8 mouse cellular contexts compared by ENCODE assay signal in the genomic region with DNA sequence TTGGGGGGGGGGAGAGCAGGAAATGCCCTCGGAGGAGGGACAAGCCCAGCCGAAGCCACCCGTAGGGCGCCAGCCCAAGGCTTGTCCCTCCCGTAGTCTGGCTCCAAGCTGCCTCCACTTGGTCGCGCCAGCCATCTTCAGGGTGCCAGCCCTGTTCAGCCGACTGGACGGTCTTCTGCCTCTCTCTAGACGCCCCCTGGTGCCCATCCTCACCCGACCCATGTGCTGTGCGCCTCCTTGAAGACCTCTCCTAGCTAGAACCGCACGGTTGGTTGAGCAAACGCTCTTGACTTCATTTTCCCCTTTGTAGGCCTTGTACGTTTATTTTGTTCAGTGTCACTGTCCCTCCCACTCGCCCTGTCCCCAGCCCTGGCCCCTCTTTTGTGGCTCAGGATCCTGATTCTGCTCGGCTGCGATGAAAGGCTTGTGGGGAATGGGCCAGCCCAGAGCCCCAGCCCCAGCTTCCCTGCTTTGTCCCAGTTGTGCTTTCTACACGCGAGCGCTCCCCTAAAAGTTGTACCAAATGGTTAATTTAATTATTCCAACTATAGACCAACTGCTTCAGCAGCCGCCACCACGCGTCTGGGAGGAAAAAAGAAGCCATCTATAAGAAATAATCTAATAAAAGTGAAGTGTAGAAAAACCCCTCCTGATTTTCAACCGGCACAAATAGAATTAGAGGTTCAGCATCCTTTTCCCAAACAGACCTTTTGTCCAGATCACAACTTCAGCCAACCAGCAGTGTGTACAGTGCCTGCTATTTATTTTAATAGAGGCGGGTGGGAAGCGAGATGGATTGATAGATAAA. TPM values are rescaled to one million over a fixed set of nuclear protein-coding genes. Genes with fewer than 3 reads are reported as not detected.
A peak's percentile ranks its signal among the peaks of the same experiment; 100 is the strongest.
DNase-seq lines count a peak whose midpoint lies in the region; ATAC-seq lines count a peak whose summit lies in the region.

No protein-coding gene starts in this region.

- 0 out of 2 replicates have a peak, but pooled peaks cover 2% of the 10 kb centered on the region for H3K4me1 ChIP-seq in limb, embryonic 11.5 days (ENCODE audit: control insufficient read depth, insufficient read depth, low read length)
- no peaks in the 10 kb centered on the region for H3K4me1 ChIP-seq in stomach, embryonic 16.5 days (ENCODE audit: control insufficient read depth, insufficient read depth, low read length)

- H3K9ac ChIP-seq in limb, embryonic 11.5 days (ENCODE audit: low read length): no peak overlapping the region
- H3K9ac ChIP-seq in stomach, embryonic 16.5 days (ENCODE audit: low read length): no peak overlapping the region

- no peak overlapping the region for H3K4me3 ChIP-seq in limb, embryonic 11.5 days (ENCODE audit: low read depth, low read length)
- no peak overlapping the region for H3K4me3 ChIP-seq in stomach, embryonic 16.5 days (replicated peaks; ENCODE audit: low read length)

- intact Hi-C loops in left cerebral cortex, postnatal 36 days (cut with DNase I): loop anchor here (2.0 kb wide), 1 partner anchor 121 kb away; no protein-coding TSS in a partner anchor

- no peaks in the 10 kb centered on the region for H3K9me3 ChIP-seq in limb, embryonic 11.5 days (ENCODE audit: control insufficient read depth, low read length)
- H3K9me3 ChIP-seq in stomach, embryonic 16.5 days (replicated peaks; ENCODE audit: control insufficient read depth, low read length): no peaks in the 10 kb centered on the region

- no peaks in the 10 kb centered on the region for H3K36me3 ChIP-seq in limb, embryonic 11.5 days (ENCODE audit: control insufficient read depth, insufficient read depth, low read length)
- no peaks in the 10 kb centered on the region for H3K36me3 ChIP-seq in stomach, embryonic 16.5 days (ENCODE audit: control insufficient read depth, insufficient read depth, low read length)

- no peak overlapping the region for H3K4me2 ChIP-seq in limb, embryonic 11.5 days (ENCODE audit: low read depth, severe bottlenecking)
- H3K4me2 ChIP-seq in stomach, embryonic 16.5 days (ENCODE audit: low read depth, low read length): no peak overlapping the region

- no peak overlapping the region for H3K27ac ChIP-seq in limb, embryonic 11.5 days (replicated peaks; ENCODE audit: low read depth, low read length)
- H3K27ac ChIP-seq in stomach, embryonic 16.5 days (ENCODE audit: low read length): peak overlapping the region; percentile 7; the same call in 1 of the 2 replicates

- DNase-seq in cerebellum, postnatal 10 days: peak; percentile 59 to 78
- DNase-seq in cerebellum, postnatal 36 days: no peak
- peak; percentile 4 for DNase-seq in right cerebral cortex, postnatal 25 days
- no peak for DNase-seq in right cerebral cortex, adult 2 months (ENCODE audit: low spot score in 2 of 2)
- DNase-seq in limb, embryonic 11.5 days (ENCODE audit: low spot score): peak; percentile 65
- DNase-seq in left cerebral cortex, adult 9 months (ENCODE audit: low spot score in 2 of 2): no peak
- no peak for DNase-seq in left cerebral cortex, postnatal 36 days (ENCODE audit: low spot score in 2 of 2)

- ATAC-seq in limb, embryonic 11.5 days (ENCODE audit: insufficient number of reproducible peaks, low FRiP score, low TSS enrichment, low read depth): no peak
- peak; percentile 53; the same call in 1 of the 2 replicates for ATAC-seq in stomach, embryonic 16.5 days (ENCODE audit: insufficient read depth, low FRiP score)

- 2% methylated on average over 28 of the region's 28 CpGs for WGBS in limb, embryonic 11.5 days
- 4% methylated on average over 28 of the region's 28 CpGs for WGBS in stomach, embryonic 16.5 days

- peaks cover 68% of the 10 kb centered on the region for H3K27me3 ChIP-seq in limb, embryonic 11.5 days (ENCODE audit: control insufficient read depth, insufficient read depth, low read length)
- H3K27me3 ChIP-seq in stomach, embryonic 16.5 days (ENCODE audit: control insufficient read depth, insufficient read depth, low read length): peaks cover 75% of the 10 kb centered on the region

RNA-seq across cellular contexts. Expression of a gene that starts 2.9 kb away (rescaled TPM):
- 0.17 and 0.20 TPM in 2 replicates for polyA plus RNA-seq in limb, embryonic 11.5 days (2014; fragmentation: Nextera tagmentation; extraction: Ambion mirVana)
- 11.9 and 12.5 TPM in 2 replicates for polyA plus RNA-seq in stomach, embryonic 16.5 days (2015; fragmentation: Nextera tagmentation; extraction: Ambion mirVana)
- total RNA-seq in left cerebral cortex, postnatal 36 days (2021): not detected

Comparison
In these comparisons a context has a peak if more than half of its experiments do, and no peak if none do; other contexts are left out.
1. DNase-seq: peak in cerebellum, postnatal 10 days (2 of 2), right cerebral cortex, postnatal 25 days (single experiment) and limb, embryonic 11.5 days (single experiment); none in cerebellum, postnatal 36 days (0 of 2), right cerebral cortex, adult 2 months (0 of 2), left cerebral cortex, adult 9 months (0 of 2) and left cerebral cortex, postnatal 36 days (0 of 2).
2. RNA of a gene that starts 2.9 kb away (polyA plus RNA-seq): 11.9 to 12.5 TPM in stomach, embryonic 16.5 days; 0.17 to 0.20 TPM in limb, embryonic 11.5 days; every median in the first group is over 10 times any median in the second.